Mouse (Mus musculus) adrenal gland, adult 8-10 months (tissue): Measurements from ENCODE around the gene Tns3. TPM values are rescaled to one million over a fixed set of nuclear protein-coding genes. Genes with fewer than 3 reads are reported as not detected.
"Not testable (repeated sequence)": the region's sequence is repeated elsewhere in the genome, so short reads cannot be mapped to it uniquely, and the experiment has no call there.

ENCODE experiments used
- DNase-seq: peaks from one replicate; pipeline ENCODE4 v3.0.0; 2022
- total RNA-seq, 4 experiments: library from RNA; stranded (reverse); gene quantifications; 2 replicates each; pipeline ENCODE4 v1.2.4; 2022

The Tns3 gene
- total RNA-seq, 4 experiments from 2014 or later, result 52.3 to 101 (median 81.1) TPM

- no peak for DNase-seq
These were observed 91.6 kb downstream of the Tns3 start for GRCm38 (mm10) chr11:8572762-8573161.

- no peak for DNase-seq
These were observed 94.9 kb downstream of the Tns3 start for GRCm38 (mm10) chr11:8569232-8570028.

GRCm38 (mm10) chr11:8568829-8569228, 95.5 kb downstream of the Tns3 start:
- no peak for DNase-seq

- DNase-seq, result no peak
These were observed 98.0 kb downstream of the Tns3 start for GRCm38 (mm10) chr11:8566250-8566853.

- no peak for DNase-seq
These were observed 105.5 kb downstream of the Tns3 start for GRCm38 (mm10) chr11:8558761-8559282.

- DNase-seq, result no peak
These were observed 106.1 kb downstream of the Tns3 start for GRCm38 (mm10) chr11:8558258-8558657.

- DNase-seq, result no peak
These were observed 107.3 kb downstream of the Tns3 start for GRCm38 (mm10) chr11:8557006-8557405.

- no peak for DNase-seq
These were observed 112.6 kb downstream of the Tns3 start for GRCm38 (mm10) chr11:8551710-8552109.

- no peak for DNase-seq
These were observed 116.7 kb downstream of the Tns3 start for GRCm38 (mm10) chr11:8547661-8548060.

- no peak for DNase-seq
These were observed 118.5 kb downstream of the Tns3 start for GRCm38 (mm10) chr11:8545798-8546197.

GRCm38 (mm10) chr11:8544355-8544754, 120.0 kb downstream of the Tns3 start:
- DNase-seq, result no peak

- DNase-seq, result no peak
These were observed 123.0 kb downstream of the Tns3 start for GRCm38 (mm10) chr11:8541222-8541815.

- no peak for DNase-seq
These were observed 124.6 kb downstream of the Tns3 start for GRCm38 (mm10) chr11:8539593-8540265.

GRCm38 (mm10) chr11:8537013-8537614, 127.2 kb downstream of the Tns3 start:
- no peak for DNase-seq

GRCm38 (mm10) chr11:8534893-8535292, 129.4 kb downstream of the Tns3 start:
- DNase-seq, result peak; percentile 53

GRCm38 (mm10) chr11:8532771-8533170, 131.6 kb downstream of the Tns3 start:
- DNase-seq, result not testable (repeated sequence)

GRCm38 (mm10) chr11:8532112-8532747, 132.1 kb downstream of the Tns3 start:
- DNase-seq, result peak; percentile 32

- DNase-seq, result no peak
These were observed 133.8 kb downstream of the Tns3 start for GRCm38 (mm10) chr11:8530506-8530905.

- no peak for DNase-seq
These were observed 134.3 kb downstream of the Tns3 start for GRCm38 (mm10) chr11:8530036-8530435.

GRCm38 (mm10) chr11:8525463-8526145, 138.7 kb downstream of the Tns3 start:
- DNase-seq, result no peak
